8 mouse cellular contexts compared by ENCODE assay signal in genomic region chr9:27109533-27110514, GRCm38 (mm10). TPM values are rescaled to one million over a fixed set of nuclear protein-coding genes. Genes with fewer than 3 reads are reported as not detected.
A peak's percentile ranks its signal among the peaks of the same experiment; 100 is the strongest.
DNase-seq lines count a peak whose midpoint lies in the region; ATAC-seq and TF ChIP-seq lines count a peak whose summit lies in the region.

No protein-coding gene starts in this region.

- H3K4me2 ChIP-seq in lung, embryonic 15.5 days, result no peak overlapping the region
- H3K4me2 ChIP-seq in stomach, embryonic 16.5 days (ENCODE audit: low read depth, low read length), result no peak overlapping the region

- H3K9ac ChIP-seq in lung, embryonic 15.5 days, result no peak overlapping the region
- 0 out of 2 replicates have a peak overlapping the region, but pooled peaks have one; percentile 11 for H3K9ac ChIP-seq in stomach, embryonic 16.5 days (ENCODE audit: low read length)

- WGBS in lung, embryonic 15.5 days, result 64% methylated on average over 22 of the region's 22 CpGs
- 71% methylated on average over 22 of the region's 22 CpGs for WGBS in stomach, embryonic 16.5 days

- H3K4me1 ChIP-seq in lung, embryonic 15.5 days, result peaks cover 12% of the 10 kb centered on the region
- H3K4me1 ChIP-seq in stomach, embryonic 16.5 days (ENCODE audit: control insufficient read depth, insufficient read depth, low read length), result no peaks in the 10 kb centered on the region; the same call in 1 of the 2 replicates

- intact Hi-C loops in left cerebral cortex, postnatal 4 days (cut with DNase I), result loop anchor here (5.0 kb wide), 1 partner anchor 67 kb away; no protein-coding TSS in a partner anchor

- no peak for TF ChIP-seq POLR2A in brain, embryonic 14.5 days (IDR thresholded peaks at IDR 0.05; ENCODE audit: borderline replicate concordance, extremely low read depth, insufficient read depth, insufficient read length, poor library complexity, severe bottlenecking)

- H3K9me3 ChIP-seq in lung, embryonic 15.5 days, result no peaks in the 10 kb centered on the region
- no peaks in the 10 kb centered on the region for H3K9me3 ChIP-seq in stomach, embryonic 16.5 days (replicated peaks; ENCODE audit: control insufficient read depth, low read length)

- no peak overlapping the region for H3K4me3 ChIP-seq in lung, embryonic 15.5 days
- H3K4me3 ChIP-seq in stomach, embryonic 16.5 days (replicated peaks; ENCODE audit: low read length), result no peak overlapping the region

- H3K36me3 ChIP-seq in lung, embryonic 15.5 days, result no peaks in the 10 kb centered on the region
- H3K36me3 ChIP-seq in stomach, embryonic 16.5 days (ENCODE audit: control insufficient read depth, insufficient read depth, low read length), result no peaks in the 10 kb centered on the region

- peak; percentile 78 for ATAC-seq in lung, embryonic 15.5 days (ENCODE audit: borderline replicate concordance, extremely low read depth, low FRiP score, low TSS enrichment)
- peak; percentile 49; the same call in 1 of the 2 replicates for ATAC-seq in stomach, embryonic 16.5 days (ENCODE audit: insufficient read depth, low FRiP score)

- TF ChIP-seq CTCF in brain, embryonic 14.5 days (IDR thresholded peaks at IDR 0.05; ENCODE audit: borderline replicate concordance, extremely low read depth, insufficient read depth, insufficient read length), result no peak

- H3K27ac ChIP-seq in lung, embryonic 15.5 days, result peak overlapping the region; percentile 76
- H3K27ac ChIP-seq in stomach, embryonic 16.5 days (ENCODE audit: low read length), result peak overlapping the region; percentile 61

- no peaks in the 10 kb centered on the region for H3K27me3 ChIP-seq in lung, embryonic 15.5 days
- H3K27me3 ChIP-seq in stomach, embryonic 16.5 days (ENCODE audit: control insufficient read depth, insufficient read depth, low read length), result no peaks in the 10 kb centered on the region

- DNase-seq in left cerebral cortex, adult 11 months (ENCODE audit: low spot score), result peak; percentile 64
- no peak for DNase-seq in left cerebral cortex, postnatal 4 days
- DNase-seq in brain, embryonic 14.5 days (ENCODE audit: low read depth), result peak; percentile 49
- DNase-seq in heart, adult 8-10 months (ENCODE audit: low spot score), result peak; percentile 90
- DNase-seq in kidney, postnatal 25 days, result peak; percentile 75 to 93
- DNase-seq in embryo, embryonic 11 days, result no peak

RNA-seq across cellular contexts. Expression of gene Jam3, which starts 45.4 kb away (rescaled TPM):
- total RNA-seq in left cerebral cortex, postnatal 4 days (2021), result 10 to 100 TPM; 21.6 to 22.4 TPM
- 53.5 and 63.4 TPM in 2 replicates for polyA plus RNA-seq in brain, embryonic 14.5 days (2012; rRNA removed)
- 10 to 100 TPM; 13.0 to 21.8 (median 14.9) TPM for total RNA-seq in heart, adult 8-10 months (2022)
- polyA plus RNA-seq in lung, embryonic 15.5 days (2015; fragmentation: Nextera tagmentation; extraction: Ambion mirVana), result 63.6 and 64.8 TPM in 2 replicates
- 53.5 and 59.6 TPM in 2 replicates for polyA plus RNA-seq in stomach, embryonic 16.5 days (2015; fragmentation: Nextera tagmentation; extraction: Ambion mirVana)

Comparison
In these comparisons a context has a peak if more than half of its experiments do, and no peak if none do; other contexts are left out.
1. DNase-seq: peak in left cerebral cortex, adult 11 months (single experiment), brain, embryonic 14.5 days (single experiment), heart, adult 8-10 months (single experiment) and kidney, postnatal 25 days (2 of 2); none in left cerebral cortex, postnatal 4 days (single experiment) and embryo, embryonic 11 days (single experiment).